Mouse (Mus musculus) midbrain, embryonic 13.5 days (tissue): ENCODE results near the gene Caln1. TPM values are rescaled to one million over a fixed set of nuclear protein-coding genes. Genes with fewer than 3 reads are reported as not detected.

Source experiments
- ATAC-seq: fragments of 200-750 bp; cut with Nextera tagmentation; 2 replicates; pipeline ENCODE4 v1.8.0; 2017; ENCODE audit warnings: mild to moderate bottlenecking, moderate TSS enrichment, moderate library complexity
- H3K27ac ChIP-seq: fragments of 300-500 bp; sonication (generic); 2 replicates; pipeline ENCODE4 v1.5.1; 2015; ENCODE audit warnings: inconsistent platforms, mild to moderate bottlenecking, moderate library complexity
- H3K27me3 ChIP-seq: fragments of 300-500 bp; sonication (generic); 2 replicates; pipeline ENCODE4 v1.6.1; 2015; ENCODE audit warnings: mild to moderate bottlenecking, inconsistent platforms
- H3K36me3 ChIP-seq: fragments of 300-500 bp; sonication (generic); 2 replicates; pipeline ENCODE4 v1.6.1; 2015; ENCODE audit warnings: mild to moderate bottlenecking, inconsistent platforms
- H3K4me1 ChIP-seq: fragments of 300-500 bp; sonication (generic); replicated peaks from 2 replicates; pipeline ENCODE4 v1.6.1; 2015; ENCODE audit warnings: inconsistent platforms
- H3K4me2 ChIP-seq: fragments of 300-500 bp; sonication (generic); replicated peaks from 2 replicates; pipeline ENCODE4 v1.6.1; 2015; ENCODE audit warnings: moderate library complexity, mild to moderate bottlenecking, inconsistent platforms
- H3K4me3 ChIP-seq: fragments of 300-500 bp; sonication (generic); replicated peaks from 2 replicates; pipeline ENCODE4 v1.5.1; 2015; ENCODE audit warnings: mild to moderate bottlenecking, inconsistent platforms
- H3K9ac ChIP-seq: fragments of 300-500 bp; sonication (generic); replicated peaks from 2 replicates; pipeline ENCODE4 v1.6.1; 2015; ENCODE audit warnings: mild to moderate bottlenecking, inconsistent platforms
- H3K9me3 ChIP-seq: fragments of 300-500 bp; sonication (generic); 2 replicates; pipeline ENCODE4 v1.6.1; 2016; ENCODE audit warnings: mild to moderate bottlenecking, inconsistent platforms
- WGBS: fragments of 180-500 bp; shearing (Covaris S2); methylation state at CpG from one replicate; pipeline ENCODE4 v1.1.7; 2015; 5-methylcytosine and 5-hydroxymethylcytosine counted together
- polyA plus RNA-seq: library from polyadenylated mRNA; unstranded; fragments of >200 nt; fragmentation: Nextera tagmentation; extraction: Ambion mirVana; gene quantifications from 2 replicates; pipeline ENCODE4 v1.2.1, GENCODE M21; 2015

Gene Caln1
- polyA plus RNA-seq, 1 experiment from 2014 or later: 4.6 TPM

- ATAC-seq: no peak
- H3K27ac ChIP-seq: no peak overlapping the region
- WGBS: 80% methylated on average over 6 of the region's 6 CpGs
- H3K27me3 ChIP-seq: no peaks in the 10 kb centered on the region
- H3K9me3 ChIP-seq: no peaks in the 10 kb centered on the region
- H3K36me3 ChIP-seq: no peaks in the 10 kb centered on the region
- no peak overlapping the region for H3K4me2 ChIP-seq
- no peak overlapping the region for H3K9ac ChIP-seq
- H3K4me3 ChIP-seq: no peak overlapping the region
- no peaks in the 10 kb centered on the region for H3K4me1 ChIP-seq
Measured at GRCm38 (mm10) chr5:130706202-130706855, 337.1 kb downstream of the Caln1 start.

GRCm38 (mm10) chr5:130707755-130708154, 338.5 kb downstream of the Caln1 start:
- no peaks in the 10 kb centered on the region for H3K9me3 ChIP-seq
- H3K4me2 ChIP-seq: no peak overlapping the region
- no peaks in the 10 kb centered on the region for H3K4me1 ChIP-seq
- H3K36me3 ChIP-seq: no peaks in the 10 kb centered on the region
- 85% methylated on average over 3 of the region's 3 CpGs for WGBS
- H3K27ac ChIP-seq: no peak overlapping the region
- ATAC-seq: no peak
- no peak overlapping the region for H3K4me3 ChIP-seq
- no peaks in the 10 kb centered on the region for H3K27me3 ChIP-seq
- no peak overlapping the region for H3K9ac ChIP-seq

- no peaks in the 10 kb centered on the region for H3K27me3 ChIP-seq
- H3K9ac ChIP-seq: no peak overlapping the region
- 69% methylated on average over 4 of the region's 4 CpGs for WGBS
- H3K36me3 ChIP-seq: no peaks in the 10 kb centered on the region
- H3K4me3 ChIP-seq: no peak overlapping the region
- ATAC-seq: no peak
- H3K4me1 ChIP-seq: no peaks in the 10 kb centered on the region
- H3K4me2 ChIP-seq: no peak overlapping the region
- H3K27ac ChIP-seq: no peak overlapping the region
- H3K9me3 ChIP-seq: no peaks in the 10 kb centered on the region
Measured at GRCm38 (mm10) chr5:130708616-130709015, 339.4 kb downstream of the Caln1 start.

GRCm38 (mm10) chr5:130711643-130712042, 342.4 kb downstream of the Caln1 start:
- H3K27ac ChIP-seq: no peak overlapping the region
- H3K4me1 ChIP-seq: no peaks in the 10 kb centered on the region
- no peaks in the 10 kb centered on the region for H3K9me3 ChIP-seq
- H3K9ac ChIP-seq: no peak overlapping the region
- no peak for ATAC-seq
- no peak overlapping the region for H3K4me2 ChIP-seq
- H3K4me3 ChIP-seq: no peak overlapping the region
- H3K36me3 ChIP-seq: no peaks in the 10 kb centered on the region
- H3K27me3 ChIP-seq: no peaks in the 10 kb centered on the region
- 95% methylated on average over 2 of the region's 2 CpGs for whole genome bisulfite sequencing

DNA sequence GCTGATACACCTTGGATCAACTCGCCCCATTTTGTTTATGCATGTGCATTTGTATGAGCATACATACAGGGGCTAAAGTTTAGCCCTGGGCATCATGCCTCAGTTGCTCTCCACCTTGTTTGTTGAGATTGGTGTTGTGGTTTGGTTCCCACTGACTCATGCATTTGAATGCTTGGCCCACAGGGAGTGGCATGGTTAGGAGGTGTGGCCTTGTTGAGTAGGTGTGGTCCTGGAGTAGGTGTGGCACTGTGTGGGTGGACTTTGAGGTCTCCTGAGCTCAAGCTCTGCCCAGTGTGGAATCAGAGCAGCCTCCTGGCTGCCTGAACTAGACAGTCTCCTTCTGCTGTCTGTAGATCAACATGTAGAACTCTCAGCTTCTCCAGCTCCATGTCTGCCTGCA, 343.0 kb downstream of the Caln1 start:
- ATAC-seq: no peak
- Histone ChIP-seq H3K4me2 (no peak overlapping the region), H3K4me1 (no peaks in the 10 kb centered on the region), H3K9ac (no peak overlapping the region), H3K27ac (no peak overlapping the region), H3K9me3 (no peaks in the 10 kb centered on the region), H3K4me3 (no peak overlapping the region), H3K36me3 (no peaks in the 10 kb centered on the region), H3K27me3 (no peaks in the 10 kb centered on the region)
- WGBS: 74% methylated on average over 1 of the region's 1 CpGs

GRCm38 (mm10) chr5:130715181-130715580, 345.9 kb downstream of the Caln1 start:
- no peaks in the 10 kb centered on the region for H3K9me3 ChIP-seq
- H3K27ac ChIP-seq: no peak overlapping the region
- no peaks in the 10 kb centered on the region for H3K36me3 ChIP-seq
- ATAC-seq: no peak
- H3K4me1 ChIP-seq: no peaks in the 10 kb centered on the region
- no peak overlapping the region for H3K9ac ChIP-seq
- H3K27me3 ChIP-seq: no peaks in the 10 kb centered on the region
- no peak overlapping the region for H3K4me3 ChIP-seq
- 80% methylated on average over 4 of the region's 4 CpGs for WGBS
- no peak overlapping the region for H3K4me2 ChIP-seq

GRCm38 (mm10) chr5:130718385-130718784, 349.1 kb downstream of the Caln1 start:
- no peak overlapping the region for H3K4me2 ChIP-seq
- no peak overlapping the region for H3K9ac ChIP-seq
- no peak overlapping the region for H3K4me3 ChIP-seq
- no peaks in the 10 kb centered on the region for H3K27me3 ChIP-seq
- H3K36me3 ChIP-seq: no peaks in the 10 kb centered on the region
- H3K27ac ChIP-seq: no peak overlapping the region
- ATAC-seq: no peak
- no peaks in the 10 kb centered on the region for H3K4me1 ChIP-seq
- no peaks in the 10 kb centered on the region for H3K9me3 ChIP-seq
- 67% methylated on average over 9 of the region's 9 CpGs for WGBS

DNA sequence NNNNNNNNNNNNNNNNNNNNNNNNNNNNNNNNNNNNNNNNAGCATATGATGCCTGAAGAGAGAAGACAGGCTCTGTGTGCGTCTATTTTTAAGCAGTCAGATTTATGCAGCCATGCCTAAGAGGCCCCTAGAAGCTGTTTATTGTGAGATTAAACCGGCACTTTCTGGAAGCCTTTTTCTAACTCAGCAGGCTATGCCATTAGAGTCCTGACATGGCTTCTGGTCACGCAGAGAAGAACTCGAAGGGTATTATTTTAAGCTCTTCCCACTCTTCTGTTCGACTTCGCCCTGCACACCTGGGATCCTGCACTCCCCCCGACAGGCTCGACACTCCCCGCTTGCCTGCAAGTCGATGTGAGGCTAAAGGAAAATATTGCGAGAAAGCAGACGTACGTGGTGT, 372.9 kb downstream of the Caln1 start:
- no peak overlapping the region for H3K4me3 ChIP-seq
- H3K9ac ChIP-seq: no peak overlapping the region
- no peak overlapping the region for H3K27ac ChIP-seq
- H3K4me2 ChIP-seq: no peak overlapping the region
- whole genome bisulfite sequencing: 48% methylated on average over 13 of the region's 13 CpGs
- H3K27me3 ChIP-seq: no peaks in the 10 kb centered on the region
- no peaks in the 10 kb centered on the region for H3K36me3 ChIP-seq
- H3K9me3 ChIP-seq: no peaks in the 10 kb centered on the region
- no peak for ATAC-seq
- no peaks in the 10 kb centered on the region for H3K4me1 ChIP-seq

GRCm38 (mm10) chr5:130757517-130757916, 388.3 kb downstream of the Caln1 start:
- ATAC-seq: no peak
- Histone ChIP-seq H3K27me3 (no peaks in the 10 kb centered on the region), H3K4me2 (no peak overlapping the region), H3K9ac (no peak overlapping the region), H3K9me3 (no peaks in the 10 kb centered on the region), H3K36me3 (no peaks in the 10 kb centered on the region), H3K27ac (no peak overlapping the region), H3K4me3 (no peak overlapping the region), H3K4me1 (no peaks in the 10 kb centered on the region)
- WGBS: 88% methylated on average over 3 of the region's 3 CpGs

DNA sequence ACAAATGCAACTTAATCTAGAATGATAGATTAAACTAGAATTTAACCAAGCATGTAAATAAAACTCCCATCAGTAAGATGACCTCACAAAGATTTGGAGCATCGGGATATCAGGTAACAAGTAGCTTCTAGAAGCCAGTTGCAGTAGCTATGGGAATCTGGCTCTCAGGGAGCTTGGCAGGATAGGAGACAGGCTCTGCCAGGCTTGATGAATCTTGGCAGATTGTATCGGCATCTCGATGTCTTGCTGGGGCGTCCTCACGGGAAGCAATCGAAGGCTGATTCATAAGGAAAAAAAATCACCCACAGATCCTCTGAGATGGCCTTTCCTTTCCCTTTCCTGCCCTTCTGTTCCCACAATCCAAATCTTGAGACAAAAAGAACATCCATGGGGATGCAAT, 396.5 kb downstream of the Caln1 start:
- WGBS: 92% methylated on average over 6 of the region's 6 CpGs
- Histone ChIP-seq H3K36me3 (no peaks in the 10 kb centered on the region), H3K9me3 (no peaks in the 10 kb centered on the region), H3K4me3 (no peak overlapping the region), H3K27ac (no peak overlapping the region), H3K9ac (no peak overlapping the region), H3K27me3 (no peaks in the 10 kb centered on the region), H3K4me1 (no peaks in the 10 kb centered on the region), H3K4me2 (no peak overlapping the region)
- no peak for ATAC-seq

DNA sequence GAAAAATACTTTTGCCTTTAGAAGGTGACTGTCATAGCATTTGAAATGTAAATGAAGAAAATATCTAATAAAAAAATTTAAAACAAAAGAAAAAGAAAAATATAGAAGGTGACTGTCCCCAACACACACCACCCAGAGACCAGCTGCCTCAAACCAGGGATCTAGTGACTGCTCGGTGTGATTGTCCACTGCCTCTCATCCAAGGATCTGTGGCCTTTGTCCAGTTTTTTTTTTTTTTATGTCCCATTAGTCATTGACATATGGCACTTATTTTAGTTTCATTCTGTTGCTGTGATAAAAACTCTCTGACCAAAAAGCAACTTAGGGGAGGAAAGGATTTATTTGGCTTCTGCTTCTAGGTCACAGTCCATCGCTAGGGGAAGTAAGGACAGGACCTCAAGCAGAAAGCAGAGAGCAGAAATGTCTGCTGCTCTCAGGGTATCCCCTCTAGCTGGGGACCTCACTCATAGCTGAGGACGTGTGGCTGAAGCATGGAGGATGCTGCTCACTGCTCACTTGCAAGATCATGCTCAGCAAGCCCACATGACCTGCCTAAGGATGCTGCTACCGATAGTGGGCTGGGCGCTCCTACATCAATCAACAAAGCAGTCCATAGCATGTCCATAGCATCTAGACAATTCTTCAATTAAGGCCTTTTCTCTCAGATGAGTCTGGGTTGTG, 401.9 kb downstream of the Caln1 start:
- 90% methylated on average over 5 of the region's 5 CpGs for WGBS
- Histone ChIP-seq H3K4me3 (no peak overlapping the region), H3K27ac (no peak overlapping the region), H3K4me1 (no peaks in the 10 kb centered on the region), H3K36me3 (no peaks in the 10 kb centered on the region), H3K9me3 (no peaks in the 10 kb centered on the region), H3K9ac (no peak overlapping the region), H3K4me2 (no peak overlapping the region), H3K27me3 (no peaks in the 10 kb centered on the region)
- ATAC-seq: no peak

DNA sequence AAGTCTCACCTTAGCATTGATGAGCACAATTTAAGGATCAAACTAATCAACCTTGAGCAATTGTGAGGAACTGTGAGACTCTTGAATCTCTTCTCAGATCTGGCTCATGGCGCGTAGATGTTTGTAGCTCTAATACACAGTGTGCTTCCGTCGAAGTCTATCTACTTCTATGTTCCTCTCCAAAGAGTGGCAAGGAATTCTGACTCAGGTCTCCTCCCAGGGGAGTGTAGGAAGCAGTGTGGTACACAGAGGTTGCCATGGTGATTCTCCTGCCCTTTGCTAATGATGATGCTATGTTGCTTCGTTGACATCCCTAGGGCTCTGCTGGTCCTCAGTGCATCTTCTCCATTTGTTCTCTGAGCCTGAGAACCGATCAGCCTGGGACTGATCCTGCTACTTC, 403.2 kb downstream of the Caln1 start:
- Histone ChIP-seq H3K4me2 (no peak overlapping the region), H3K27ac (no peak overlapping the region), H3K27me3 (no peaks in the 10 kb centered on the region), H3K4me3 (no peak overlapping the region), H3K9me3 (no peaks in the 10 kb centered on the region), H3K4me1 (no peaks in the 10 kb centered on the region), H3K36me3 (no peaks in the 10 kb centered on the region), H3K9ac (no peak overlapping the region)
- 74% methylated on average over 6 of the region's 6 CpGs for WGBS
- no peak for ATAC-seq

DNA sequence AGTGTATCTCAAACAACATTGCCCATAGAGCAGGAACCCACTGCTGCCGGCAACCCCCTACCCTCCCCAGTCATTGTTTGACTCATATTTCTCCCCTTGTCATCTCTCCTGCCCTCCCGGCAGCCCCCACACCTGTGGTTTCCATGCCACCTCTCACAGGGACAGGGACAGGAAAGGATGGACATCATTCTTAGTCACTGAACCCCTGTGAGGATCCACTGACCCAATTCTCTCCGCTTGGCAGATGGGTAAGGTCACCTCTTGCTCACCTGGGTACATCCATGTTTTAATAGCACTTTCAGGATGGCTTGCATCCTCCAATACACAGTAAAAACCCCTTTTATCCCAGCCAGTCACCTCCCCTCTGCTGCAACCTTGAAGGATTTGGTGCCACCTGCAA, 405.7 kb downstream of the Caln1 start:
- Histone ChIP-seq H3K9ac (no peak overlapping the region), H3K36me3 (no peaks in the 10 kb centered on the region), H3K4me1 (no peaks in the 10 kb centered on the region), H3K9me3 (no peaks in the 10 kb centered on the region), H3K4me2 (no peak overlapping the region), H3K4me3 (no peak overlapping the region), H3K27me3 (no peaks in the 10 kb centered on the region), H3K27ac (no peak overlapping the region)
- 90% methylated on average over 3 of the region's 3 CpGs for WGBS
- no peak for ATAC-seq
